Mouse (Mus musculus): Measurements from ENCODE around the gene Tbce. TPM values are rescaled to one million over a fixed set of nuclear protein-coding genes. Genes with fewer than 3 reads are reported as not detected.
A peak's percentile ranks its signal among the peaks of the same experiment; 100 is the strongest.
"Not testable (repeated sequence)": the region's sequence is repeated elsewhere in the genome, so short reads cannot be mapped to it uniquely, and the experiment has no call there.

The Tbce gene
- total RNA-seq, 2 experiments from 2014 or later, result 60.1 to 66.9 TPM

DNA sequence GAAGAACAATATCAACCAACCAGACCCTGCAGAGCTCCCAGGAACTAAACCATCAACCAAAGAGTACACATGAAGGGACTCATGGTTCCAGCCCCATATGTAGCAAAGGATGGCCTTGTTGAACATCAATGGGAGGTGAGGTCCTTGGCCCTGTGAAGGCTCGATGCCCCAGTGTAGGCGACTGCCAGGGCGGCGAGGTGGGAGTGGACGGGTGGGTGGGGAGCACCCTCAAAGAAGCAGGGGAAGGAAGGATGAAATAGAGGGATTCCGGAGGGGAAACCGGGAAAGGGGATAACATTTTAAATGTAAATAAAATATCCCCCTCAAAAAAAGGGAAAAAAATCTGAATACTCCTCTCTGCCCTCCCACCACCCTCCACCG, 537 bp downstream of the Tbce start:
- intact Hi-C loops (cut with DNase I), result loop anchor here (5.0 kb wide), 1 partner anchor 87 kb away; the partner anchor contains the start of gene B3galnt2
- no peak for DNase-seq (ENCODE audit: low spot score in 2 of 2)

- no peak for DNase-seq (ENCODE audit: low spot score in 2 of 2)
- intact Hi-C loops (cut with DNase I), result loop anchor here (5.0 kb wide), 1 partner anchor 84 kb away; the partner anchor contains the start of gene B3galnt2
These were observed 3.4 kb downstream of the Tbce start for GRCm38 (mm10) chr13:14035875-14036630.

- intact Hi-C loops (cut with DNase I), result loop anchor here (5.0 kb wide), 1 partner anchor 83 kb away; the partner anchor contains the start of gene B3galnt2
- DNase-seq (ENCODE audit: low spot score in 2 of 2), result not testable (repeated sequence)
These were observed 4.1 kb downstream of the Tbce start for GRCm38 (mm10) chr13:14035352-14035751.

GRCm38 (mm10) chr13:14034073-14034348, 5.4 kb downstream of the Tbce start:
- intact Hi-C loops (cut with DNase I), result no loop called here
- no peak for DNase-seq (ENCODE audit: low spot score in 2 of 2)

DNA sequence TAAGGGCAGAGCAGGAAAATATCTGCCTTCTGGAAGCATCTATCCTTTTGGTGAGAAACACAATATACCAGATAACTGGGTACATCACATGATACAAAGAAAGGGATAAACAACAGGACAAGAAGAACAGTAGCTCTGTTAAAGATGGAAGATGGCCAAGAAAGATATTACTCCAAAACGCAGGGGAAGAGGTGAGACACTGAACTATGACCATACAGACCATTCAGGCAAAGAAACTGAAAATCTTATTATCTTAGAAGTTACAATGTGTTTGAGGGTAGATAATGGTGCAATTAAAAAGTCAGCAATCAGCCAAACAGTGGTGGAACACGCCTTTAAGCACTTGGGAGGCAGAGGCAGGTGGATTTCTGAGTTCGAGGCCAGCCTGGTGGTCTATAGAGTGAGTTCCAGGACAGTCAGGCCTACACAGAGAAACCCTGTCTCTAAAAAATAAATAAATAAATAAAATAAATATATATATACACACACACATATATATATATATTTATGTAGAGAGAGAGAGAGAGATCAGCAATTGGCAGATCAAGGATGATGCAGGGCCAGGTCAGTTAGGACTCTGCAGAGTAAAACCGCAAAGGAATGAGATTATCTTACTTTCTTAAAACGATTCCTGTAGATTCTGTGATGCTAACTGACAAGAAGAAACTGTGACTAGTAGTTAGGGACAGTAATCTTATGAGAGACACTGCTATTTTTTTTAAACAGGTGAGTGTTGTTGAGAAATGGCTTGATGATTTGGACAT, 5.9 kb downstream of the Tbce start:
- DNase-seq (ENCODE audit: low spot score in 2 of 2), result no peak
- intact Hi-C loops (cut with DNase I), result no loop called here

- intact Hi-C loops (cut with DNase I), result no loop called here
- no peak for DNase-seq (ENCODE audit: low spot score in 2 of 2)
These were observed 13.2 kb downstream of the Tbce start for GRCm38 (mm10) chr13:14026154-14026820.

DNA sequence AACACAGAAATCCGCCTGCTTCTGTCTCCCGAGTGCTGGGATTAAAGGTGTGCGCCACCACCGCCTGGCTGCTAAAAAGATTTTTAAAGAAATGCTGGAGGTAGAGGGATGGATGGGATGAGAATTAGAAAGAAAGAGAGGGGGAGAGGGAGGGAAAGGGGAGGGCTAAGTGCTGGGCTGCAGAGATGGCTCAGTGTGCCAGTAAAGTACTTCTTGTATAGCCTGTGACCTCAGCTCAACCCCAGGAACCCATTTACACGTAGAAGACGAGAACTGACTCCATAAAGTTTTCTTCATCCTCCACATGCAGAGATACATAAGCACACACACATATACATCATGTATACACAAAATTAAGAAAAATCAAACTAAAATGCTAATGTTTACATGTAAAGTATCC, 13.9 kb downstream of the Tbce start:
- DNase-seq (ENCODE audit: low spot score in 2 of 2), result no peak
- intact Hi-C loops (cut with DNase I), result no loop called here

DNA sequence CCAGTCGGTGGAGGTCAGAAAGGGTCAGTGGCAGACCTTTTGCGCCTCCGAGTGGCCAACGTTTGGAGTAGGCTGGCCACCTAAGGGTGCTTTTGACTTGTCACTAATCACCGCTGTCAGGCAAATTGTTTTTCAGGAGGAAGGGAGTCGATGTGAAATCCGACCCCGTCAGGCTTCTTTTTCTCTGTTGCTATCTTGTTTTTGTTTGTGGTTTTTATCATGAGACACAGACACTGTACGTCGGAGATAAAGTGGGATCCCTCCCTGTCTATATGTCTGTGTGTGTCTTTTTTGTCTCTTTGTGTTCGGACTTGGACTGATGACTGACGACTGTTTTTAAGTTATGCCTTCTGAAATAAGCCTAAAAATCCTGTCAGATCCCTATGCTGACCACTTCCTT, 18.0 kb downstream of the Tbce start:
- intact Hi-C loops (cut with DNase I); DNase-seq (ENCODE audit: low spot score in 2 of 2): not testable (repeated sequence)

DNA sequence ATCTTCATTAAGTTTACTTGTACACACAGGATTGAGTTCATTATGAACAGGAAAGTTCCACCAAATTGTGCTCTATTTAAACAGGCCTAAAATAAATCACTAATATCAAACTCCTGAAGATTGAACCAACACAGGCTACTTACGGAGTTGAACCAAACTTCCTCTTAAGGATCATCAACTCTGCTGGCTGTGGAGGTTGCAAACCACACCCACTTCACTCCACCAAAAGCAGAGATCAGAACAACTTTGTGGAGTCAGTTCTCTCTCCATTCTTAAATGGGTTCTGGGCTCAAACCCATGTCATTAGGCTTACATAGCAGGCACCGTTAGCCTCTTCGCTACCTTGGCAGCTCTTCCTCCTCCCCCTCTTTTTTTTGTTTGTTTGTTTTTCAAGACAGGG, 20.6 kb downstream of the Tbce start:
- intact Hi-C loops (cut with DNase I), result no loop called here
- DNase-seq (ENCODE audit: low spot score in 2 of 2), result no peak

DNA sequence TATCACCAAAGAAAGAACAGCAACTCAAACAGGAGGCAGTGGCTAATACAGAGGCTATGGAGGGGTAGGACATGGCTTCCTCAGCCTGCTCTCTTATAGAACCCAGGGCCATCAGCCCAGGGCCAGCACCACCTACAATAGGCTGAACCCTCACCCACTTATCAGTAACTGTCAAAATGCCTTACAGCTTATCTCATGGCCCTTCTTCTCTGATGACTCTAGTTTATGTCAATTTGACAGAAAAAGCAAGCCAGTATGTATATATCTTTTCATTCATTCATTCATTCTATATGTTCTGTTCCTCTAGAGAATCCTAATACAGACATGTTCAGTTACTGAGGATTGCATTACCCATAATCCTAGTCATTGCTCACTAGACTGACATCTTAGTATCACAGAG, 21.2 kb downstream of the Tbce start:
- intact Hi-C loops (cut with DNase I), result no loop called here
- DNase-seq (ENCODE audit: low spot score in 2 of 2), result no peak

- intact Hi-C loops (cut with DNase I), result no loop called here
- DNase-seq (ENCODE audit: low spot score in 2 of 2), result no peak
These were observed 23.8 kb downstream of the Tbce start for GRCm38 (mm10) chr13:14015609-14016008.

DNA sequence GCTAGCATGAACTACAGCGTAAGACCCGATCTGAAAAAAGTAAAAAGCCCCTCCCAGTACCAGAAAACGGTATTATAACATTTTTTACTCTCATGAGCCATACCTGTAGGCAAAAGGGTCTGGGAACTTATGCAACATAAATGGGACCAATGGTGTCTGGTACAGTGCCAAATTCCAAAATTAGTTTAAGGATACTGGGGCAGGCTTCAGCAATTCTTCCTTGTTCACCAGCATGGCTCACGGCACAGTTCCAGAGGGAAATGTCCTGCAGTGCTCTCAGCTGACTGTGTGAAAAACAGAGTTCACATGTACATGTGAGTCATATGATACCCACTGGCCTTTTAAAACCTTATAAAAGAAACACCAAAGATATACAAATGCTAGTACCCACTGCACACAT, 24.9 kb downstream of the Tbce start:
- no peak for DNase-seq (ENCODE audit: low spot score in 2 of 2)
- intact Hi-C loops (cut with DNase I), result no loop called here

- intact Hi-C loops (cut with DNase I), result no loop called here
- no peak for DNase-seq (ENCODE audit: low spot score in 2 of 2)
These were observed 25.4 kb downstream of the Tbce start for GRCm38 (mm10) chr13:14014001-14014400.

GRCm38 (mm10) chr13:14011454-14011995, 27.9 kb downstream of the Tbce start:
- intact Hi-C loops (cut with DNase I), result no loop called here
- no peak for DNase-seq (ENCODE audit: low spot score in 2 of 2)

DNA sequence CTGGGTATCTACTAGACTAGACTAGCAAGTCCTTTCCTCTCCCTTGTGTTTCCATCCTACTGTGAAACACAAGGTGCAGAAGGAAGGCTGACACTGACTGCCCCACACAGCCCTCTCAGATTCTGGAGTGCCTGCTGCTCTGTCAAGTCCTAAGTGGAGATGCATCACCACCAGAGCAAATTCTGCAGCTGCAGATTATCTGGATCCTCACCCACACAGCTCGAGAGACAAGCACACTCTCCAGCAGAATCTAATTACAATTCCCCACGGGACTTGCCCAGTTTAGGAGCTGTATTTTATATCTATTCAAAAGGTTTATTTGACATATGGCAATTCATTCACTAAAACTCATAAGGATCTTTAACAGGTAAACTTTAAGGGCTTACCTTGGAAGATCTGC, 33.4 kb downstream of the Tbce start:
- intact Hi-C loops (cut with DNase I), result no loop called here
- DNase-seq (ENCODE audit: low spot score in 2 of 2), result peak in 1 of 2 experiments; percentile 38

GRCm38 (mm10) chr13:14004999-14005398, 34.4 kb downstream of the Tbce start:
- DNase-seq (ENCODE audit: low spot score in 2 of 2), result no peak
- intact Hi-C loops (cut with DNase I), result no loop called here

DNA sequence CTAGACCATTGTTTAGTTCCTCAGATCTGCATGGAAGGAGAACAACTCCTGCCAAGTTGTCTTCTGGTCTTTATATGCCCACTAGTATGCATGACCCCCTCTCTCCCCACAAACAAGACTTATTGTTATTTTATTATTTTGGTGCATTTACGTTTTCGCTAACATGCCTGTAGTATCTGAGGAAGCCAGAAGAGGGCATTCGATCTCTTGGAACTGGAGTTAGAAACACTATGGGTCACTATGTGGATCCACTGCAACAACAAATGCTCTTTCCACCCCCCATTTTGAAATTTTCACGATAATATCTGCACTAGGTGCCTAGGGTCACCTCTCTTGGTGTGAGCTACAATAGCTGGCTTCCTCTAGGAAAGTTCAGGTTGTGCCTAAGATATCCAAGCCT, 35.4 kb downstream of the Tbce start:
- intact Hi-C loops (cut with DNase I), result no loop called here
- no peak for DNase-seq (ENCODE audit: low spot score in 2 of 2)

DNA sequence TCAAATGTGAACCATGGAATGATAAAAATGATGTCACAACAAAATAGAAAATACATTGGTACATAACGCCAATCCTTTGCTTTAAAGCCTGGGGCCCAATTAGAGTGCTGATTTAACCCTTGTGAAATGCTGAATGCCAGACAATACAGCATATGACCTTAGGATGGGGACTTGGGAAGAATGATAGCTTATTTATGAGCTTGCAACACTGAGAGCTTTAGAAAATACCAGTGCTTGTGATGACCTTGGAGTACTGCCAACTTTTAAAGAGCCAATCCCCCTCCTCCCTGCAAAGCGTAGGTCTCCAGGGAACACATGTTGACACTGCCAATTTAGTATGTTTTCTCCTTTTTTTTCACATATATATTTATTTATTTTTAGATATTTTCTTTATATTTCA, 36.7 kb downstream of the Tbce start:
- DNase-seq (ENCODE audit: low spot score in 2 of 2), result no peak
- intact Hi-C loops (cut with DNase I), result no loop called here

GRCm38 (mm10) chr13:13997476-13997875, 42.0 kb downstream of the Tbce start:
- DNase-seq (ENCODE audit: low spot score in 2 of 2), result no peak
- intact Hi-C loops (cut with DNase I), result no loop called here

DNA sequence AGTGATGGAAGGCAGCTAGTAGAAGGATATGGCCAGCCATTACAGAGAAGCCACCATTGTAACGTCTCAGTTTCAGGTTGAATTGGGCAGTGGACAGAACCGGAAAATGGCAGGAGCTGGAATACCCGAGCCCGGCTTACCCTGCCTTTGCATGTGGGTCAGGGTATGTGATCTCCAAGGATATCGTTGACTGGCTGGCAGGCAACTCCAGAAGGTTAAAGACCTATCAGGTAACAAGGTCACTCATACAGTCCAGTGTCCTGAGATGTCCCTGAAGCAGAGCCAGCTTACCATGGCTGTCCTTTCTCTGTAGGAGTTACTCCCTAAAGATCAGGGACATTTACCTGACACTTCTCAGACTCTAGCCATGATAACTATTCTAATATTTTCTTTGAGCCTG, 44.4 kb downstream of the Tbce start:
- DNase-seq (ENCODE audit: low spot score in 2 of 2), result no peak
- intact Hi-C loops (cut with DNase I), result no loop called here

All from left cerebral cortex, postnatal 14 days (tissue).